Mouse (Mus musculus): Measurements from ENCODE around the gene Dcps. TPM values are rescaled to one million over a fixed set of nuclear protein-coding genes. Genes with fewer than 3 reads are reported as not detected.
"Not testable (repeated sequence)": the region's sequence is repeated elsewhere in the genome, so short reads cannot be mapped to it uniquely, and the experiment has no call there.

Dcps gene
- polyA plus RNA-seq, 1 experiment from 2014 or later: 35.3 TPM

DNA sequence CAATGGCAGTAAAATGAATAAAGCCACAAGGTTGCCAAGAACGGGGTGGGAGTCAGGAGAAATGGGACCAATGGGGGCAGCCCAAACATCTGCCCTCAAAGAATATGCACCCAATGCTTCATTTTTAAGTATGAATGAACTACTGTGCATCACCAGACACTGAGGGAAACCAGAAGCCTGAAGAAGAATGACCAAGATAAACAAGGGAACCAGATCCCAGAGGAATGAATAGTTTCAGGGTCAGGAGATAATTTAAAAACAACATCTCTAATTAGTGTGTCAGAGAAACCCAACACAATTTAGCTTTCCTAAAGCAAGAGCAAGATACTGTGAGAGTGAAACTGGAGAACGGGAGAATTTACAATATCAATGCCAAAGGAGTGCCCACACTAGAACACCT, 15.2 kb downstream of the Dcps start:
- 67% methylated on average over 2 of the region's 2 CpGs for WGBS

DNA sequence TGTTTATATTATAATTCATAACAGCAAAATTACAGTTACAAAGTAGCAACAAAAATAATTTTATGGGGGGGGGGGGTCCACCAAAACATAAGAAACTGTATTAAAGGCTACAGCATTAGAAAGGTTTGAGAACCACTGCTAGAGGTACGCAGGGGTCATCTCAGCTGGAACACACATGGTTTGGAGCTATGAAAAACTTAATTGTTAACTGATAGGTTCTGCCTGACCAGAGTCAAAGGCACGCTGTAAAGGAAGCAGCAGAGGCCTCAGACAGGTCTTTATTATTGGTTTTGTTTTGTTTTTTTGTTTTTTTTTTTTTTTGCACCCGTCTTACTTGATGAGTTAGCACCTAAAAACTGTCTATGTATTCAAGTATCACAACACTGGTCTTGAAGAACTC, 17.4 kb downstream of the Dcps start:
- ATAC-seq (ENCODE audit: low FRiP score, low TSS enrichment) (no peak), DNase-seq (ENCODE audit: low spot score) (no peak)
- Histone ChIP-seq H3K36me3 (ENCODE audit: control insufficient read depth, insufficient read depth, low read length) (no peaks in the 10 kb centered on the region), H3K9ac (ENCODE audit: low read length) (no peak overlapping the region), H3K27ac (replicated peaks) (no peak overlapping the region), H3K4me1 (replicated peaks; ENCODE audit: control insufficient read depth, insufficient read depth) (no peaks in the 10 kb centered on the region; the same call in 1 of the 2 replicates), H3K4me2 (replicated peaks; ENCODE audit: low read depth) (no peak overlapping the region), H3K9me3 (ENCODE audit: control insufficient read depth, low read length) (no peaks in the 10 kb centered on the region), H3K4me3 (ENCODE audit: low read depth, low read length) (no peak overlapping the region), H3K27me3 (ENCODE audit: control insufficient read depth, insufficient read depth, low read length) (no peaks in the 10 kb centered on the region)
- 90% methylated on average over 3 of the region's 3 CpGs for WGBS
- TF ChIP-seq EP300 (optimal IDR thresholded peaks at IDR 0.05): no peak
- no peak for TF ChIP-seq CTCF (IDR thresholded peaks at IDR 0.05; ENCODE audit: low read depth)

More for the DNA sequence above, 15.2 kb downstream of the Dcps start:
- no peak overlapping the region for H3K4me2 ChIP-seq (replicated peaks; ENCODE audit: low read depth)
- no peaks in the 10 kb centered on the region for H3K9me3 ChIP-seq (ENCODE audit: control insufficient read depth, low read length)
- H3K36me3 ChIP-seq (ENCODE audit: control insufficient read depth, insufficient read depth, low read length): no peaks in the 10 kb centered on the region
- DNase-seq (ENCODE audit: low spot score) (no peak), ATAC-seq (ENCODE audit: low FRiP score, low TSS enrichment) (no peak)
- H3K27me3 ChIP-seq (ENCODE audit: control insufficient read depth, insufficient read depth, low read length): no peaks in the 10 kb centered on the region
- H3K27ac ChIP-seq (replicated peaks): no peak overlapping the region
- H3K4me3 ChIP-seq (ENCODE audit: low read depth, low read length): no peak overlapping the region
- no peaks in the 10 kb centered on the region; the same call in 1 of the 2 replicates for H3K4me1 ChIP-seq (replicated peaks; ENCODE audit: control insufficient read depth, insufficient read depth)
- TF ChIP-seq EP300 (optimal IDR thresholded peaks at IDR 0.05): no peak
- no peak for TF ChIP-seq CTCF (IDR thresholded peaks at IDR 0.05; ENCODE audit: low read depth)
- no peak overlapping the region for H3K9ac ChIP-seq (ENCODE audit: low read length)

DNA sequence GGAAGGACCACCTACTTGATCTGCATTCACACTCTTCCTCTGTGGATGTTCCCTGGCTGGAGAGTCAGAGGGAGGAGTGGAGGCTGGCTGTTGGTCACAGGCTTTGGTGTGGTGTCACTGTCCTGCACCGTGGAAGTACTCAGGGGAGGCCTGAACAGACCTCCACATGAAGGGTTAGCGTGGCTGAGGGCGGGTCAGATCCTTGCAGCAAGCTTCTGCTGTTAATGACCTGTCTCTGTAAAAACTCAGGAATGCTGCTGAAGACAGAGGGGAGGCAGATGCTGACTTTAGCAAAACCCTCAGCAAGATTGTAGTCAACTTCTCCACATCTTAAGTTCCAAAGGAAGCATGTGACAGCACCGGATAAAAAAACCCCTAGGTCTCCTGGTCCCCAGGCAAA, 19.0 kb downstream of the Dcps start:
- no peaks in the 10 kb centered on the region for H3K36me3 ChIP-seq (ENCODE audit: control insufficient read depth, insufficient read depth, low read length)
- no peaks in the 10 kb centered on the region; the same call in 1 of the 2 replicates for H3K4me1 ChIP-seq (replicated peaks; ENCODE audit: control insufficient read depth, insufficient read depth)
- no peak for DNase-seq (ENCODE audit: low spot score)
- WGBS: 74% methylated on average over 4 of the region's 4 CpGs
- peak; percentile 18; the same call in 1 of the 2 replicates for ATAC-seq (ENCODE audit: low FRiP score, low TSS enrichment)
- H3K9ac ChIP-seq (ENCODE audit: low read length): no peak overlapping the region
- no peak overlapping the region for H3K4me3 ChIP-seq (ENCODE audit: low read depth, low read length)
- H3K27me3 ChIP-seq (ENCODE audit: control insufficient read depth, insufficient read depth, low read length): no peaks in the 10 kb centered on the region
- TF ChIP-seq EP300 (optimal IDR thresholded peaks at IDR 0.05): no peak
- TF ChIP-seq CTCF (IDR thresholded peaks at IDR 0.05; ENCODE audit: low read depth): no peak
- no peak overlapping the region for H3K4me2 ChIP-seq (replicated peaks; ENCODE audit: low read depth)
- H3K9me3 ChIP-seq (ENCODE audit: control insufficient read depth, low read length): no peaks in the 10 kb centered on the region
- H3K27ac ChIP-seq (replicated peaks): peak overlapping the region; percentile 77

DNA sequence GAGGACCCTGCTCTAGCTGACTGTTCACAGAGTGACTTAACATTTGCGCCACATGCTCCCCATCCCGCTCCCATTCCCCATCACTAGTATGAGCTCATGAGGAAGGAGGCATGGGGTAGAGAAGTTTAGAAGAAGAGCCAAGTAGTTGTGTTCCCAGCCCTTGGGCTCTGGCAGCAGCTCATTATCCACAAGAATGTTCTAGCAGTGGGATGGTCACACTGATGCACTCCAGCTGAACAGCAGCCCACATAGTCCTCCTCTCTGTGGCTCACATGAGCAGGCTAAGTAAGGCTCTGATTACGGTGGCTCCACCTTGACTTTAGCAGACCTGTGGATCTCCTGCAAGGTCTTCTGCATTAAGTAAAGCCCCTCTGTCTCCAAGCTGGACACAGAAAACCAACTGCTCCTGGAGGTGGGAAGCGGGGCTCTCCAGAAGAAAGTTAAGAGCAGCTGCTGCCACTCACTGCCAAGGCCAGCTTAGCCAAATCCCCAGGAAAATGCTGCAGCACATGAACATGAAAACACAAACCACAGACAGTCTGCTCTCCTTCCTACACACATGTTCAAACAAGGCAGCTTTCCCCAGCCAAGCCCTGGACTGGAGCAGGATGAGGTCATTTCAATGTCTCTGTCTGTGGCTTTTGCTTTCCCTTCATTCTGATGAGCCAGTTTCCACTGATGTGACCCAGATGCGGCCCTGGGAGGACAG, 19.7 kb downstream of the Dcps start:
- no peak overlapping the region for H3K4me3 ChIP-seq (ENCODE audit: low read depth, low read length)
- H3K9ac ChIP-seq (ENCODE audit: low read length): no peak overlapping the region
- H3K27me3 ChIP-seq (ENCODE audit: control insufficient read depth, insufficient read depth, low read length): no peaks in the 10 kb centered on the region
- peak; percentile 85 for ATAC-seq (ENCODE audit: low FRiP score, low TSS enrichment)
- H3K9me3 ChIP-seq (ENCODE audit: control insufficient read depth, low read length): no peaks in the 10 kb centered on the region
- no peaks in the 10 kb centered on the region; the same call in 1 of the 2 replicates for H3K4me1 ChIP-seq (replicated peaks; ENCODE audit: control insufficient read depth, insufficient read depth)
- no peak for DNase-seq (ENCODE audit: low spot score)
- WGBS: 46% methylated on average over 5 of the region's 5 CpGs
- H3K27ac ChIP-seq (replicated peaks): peak overlapping the region; percentile 77
- TF ChIP-seq CTCF (IDR thresholded peaks at IDR 0.05; ENCODE audit: low read depth) (no peak), EP300 (optimal IDR thresholded peaks at IDR 0.05) (no peak)
- H3K36me3 ChIP-seq (ENCODE audit: control insufficient read depth, insufficient read depth, low read length): no peaks in the 10 kb centered on the region
- no peak overlapping the region for H3K4me2 ChIP-seq (replicated peaks; ENCODE audit: low read depth)

DNA sequence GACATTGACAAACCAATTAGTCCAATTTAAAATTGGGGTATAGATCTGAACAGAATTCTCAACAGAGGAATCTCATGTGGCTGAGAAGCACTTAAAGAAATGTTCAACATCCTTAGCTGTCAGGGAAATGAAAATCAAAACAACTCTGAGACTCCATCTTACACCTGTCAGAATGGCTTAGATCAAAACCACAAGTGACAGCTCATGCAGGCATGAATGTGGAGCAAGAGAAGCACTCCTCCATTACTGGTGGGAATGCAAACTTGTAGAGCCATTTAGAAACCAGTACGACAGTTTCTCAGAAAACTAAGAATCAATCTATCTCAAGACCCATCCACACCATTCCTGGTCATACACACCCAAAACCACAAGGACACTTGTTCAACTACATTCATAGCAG, 22.9 kb downstream of the Dcps start:
- Histone ChIP-seq H3K27ac (replicated peaks) (no peak overlapping the region), H3K4me1 (replicated peaks; ENCODE audit: control insufficient read depth, insufficient read depth) (no peaks in the 10 kb centered on the region; the same call in 1 of the 2 replicates), H3K4me3 (ENCODE audit: low read depth, low read length) (no peak overlapping the region), H3K4me2 (replicated peaks; ENCODE audit: low read depth) (no peak overlapping the region), H3K9ac (ENCODE audit: low read length) (no peak overlapping the region), H3K36me3 (ENCODE audit: control insufficient read depth, insufficient read depth, low read length) (no peaks in the 10 kb centered on the region), H3K27me3 (ENCODE audit: control insufficient read depth, insufficient read depth, low read length) (no peaks in the 10 kb centered on the region), H3K9me3 (ENCODE audit: control insufficient read depth, low read length) (no peaks in the 10 kb centered on the region)
- TF ChIP-seq CTCF (IDR thresholded peaks at IDR 0.05; ENCODE audit: low read depth): no peak
- TF ChIP-seq EP300 (optimal IDR thresholded peaks at IDR 0.05): no peak
- whole genome bisulfite sequencing: 78% methylated on average over 1 of the region's 1 CpGs
- DNase-seq (ENCODE audit: low spot score) (no peak), ATAC-seq (ENCODE audit: low FRiP score, low TSS enrichment) (no peak)

DNA sequence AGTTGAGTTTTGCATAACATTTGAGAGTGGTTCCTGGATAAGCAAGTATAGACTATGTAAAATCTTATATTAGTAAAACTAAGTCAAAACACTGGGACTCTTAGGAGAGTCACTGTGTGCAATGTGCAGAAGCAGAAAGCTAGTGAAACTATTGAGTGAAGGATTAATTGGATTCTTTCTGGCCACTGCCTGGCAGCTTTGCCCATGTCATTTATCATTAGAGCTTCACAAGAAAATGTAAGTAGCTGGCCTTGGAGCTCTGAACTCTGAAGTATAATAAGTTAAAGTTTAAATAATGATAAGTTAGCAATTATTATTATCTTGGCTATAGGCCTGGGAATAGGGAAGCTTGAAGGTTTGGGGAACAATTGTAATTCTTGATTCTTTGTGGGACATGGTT, 27.0 kb downstream of the Dcps start:
- not testable (repeated sequence) for H3K4me2 ChIP-seq (replicated peaks; ENCODE audit: low read depth); H3K4me1 ChIP-seq (replicated peaks; ENCODE audit: control insufficient read depth, insufficient read depth); H3K27ac ChIP-seq (replicated peaks); ATAC-seq (ENCODE audit: low FRiP score, low TSS enrichment); H3K4me3 ChIP-seq (ENCODE audit: low read depth, low read length); H3K9me3 ChIP-seq (ENCODE audit: control insufficient read depth, low read length); H3K9ac ChIP-seq (ENCODE audit: low read length); H3K27me3 ChIP-seq (ENCODE audit: control insufficient read depth, insufficient read depth, low read length); DNase-seq (ENCODE audit: low spot score); H3K36me3 ChIP-seq (ENCODE audit: control insufficient read depth, insufficient read depth, low read length)

DNA sequence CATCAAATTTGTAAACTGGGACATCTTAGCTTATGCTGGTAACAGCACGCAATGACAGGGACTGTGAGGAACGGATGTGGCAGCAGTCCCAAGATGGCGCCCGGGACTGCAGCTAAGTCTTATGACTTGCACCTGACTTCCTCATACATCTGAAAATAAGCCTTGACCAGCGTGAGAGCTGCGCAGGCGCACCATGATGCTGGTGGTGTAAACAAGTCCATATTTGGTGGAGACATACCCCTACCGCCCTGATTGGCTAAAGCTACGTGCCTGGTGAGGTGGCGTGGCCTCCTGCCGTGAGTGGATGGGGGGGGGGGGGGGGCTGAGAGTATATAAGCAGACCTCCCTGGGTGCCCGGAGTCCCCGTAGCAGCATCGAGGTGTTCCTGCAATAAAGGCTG, 28.6 kb downstream of the Dcps start:
- H3K4me1 ChIP-seq (replicated peaks; ENCODE audit: control insufficient read depth, insufficient read depth); H3K27me3 ChIP-seq (ENCODE audit: control insufficient read depth, insufficient read depth, low read length); ATAC-seq (ENCODE audit: low FRiP score, low TSS enrichment); H3K9ac ChIP-seq (ENCODE audit: low read length); H3K27ac ChIP-seq (replicated peaks); DNase-seq (ENCODE audit: low spot score); H3K4me3 ChIP-seq (ENCODE audit: low read depth, low read length); H3K4me2 ChIP-seq (replicated peaks; ENCODE audit: low read depth); H3K9me3 ChIP-seq (ENCODE audit: control insufficient read depth, low read length); H3K36me3 ChIP-seq (ENCODE audit: control insufficient read depth, insufficient read depth, low read length): not testable (repeated sequence)
- WGBS: 97% methylated on average over 14 of the region's 14 CpGs

Data from stomach, postnatal 0 days (tissue).